Mouse (Mus musculus) forebrain, embryonic 15.5 days (tissue): ENCODE measurements around the gene Mfsd13b. TPM values are rescaled to one million over a fixed set of nuclear protein-coding genes. Genes with fewer than 3 reads are reported as not detected.

Experiments
- ATAC-seq: fragments of 200-750 bp; cut with Nextera tagmentation; replicated peaks from 2 replicates; pipeline ENCODE4 v1.8.0; 2017; ENCODE audit warnings: mild to moderate bottlenecking, moderate TSS enrichment, moderate library complexity
- H3K27ac ChIP-seq: fragments of 300-500 bp; sonication (generic); replicated peaks from 2 replicates; pipeline ENCODE4 v1.5.1; 2015; ENCODE audit warnings: mild to moderate bottlenecking, inconsistent platforms
- H3K27me3 ChIP-seq: fragments of 300-500 bp; sonication (generic); 2 replicates; pipeline ENCODE4 v1.6.1; 2015; ENCODE audit warnings: inconsistent platforms
- H3K36me3 ChIP-seq: fragments of 300-500 bp; sonication (generic); 2 replicates; pipeline ENCODE4 v1.6.1; 2015; ENCODE audit warnings: mild to moderate bottlenecking, inconsistent platforms
- H3K4me1 ChIP-seq: fragments of 300-500 bp; sonication (generic); 2 replicates; pipeline ENCODE4 v1.6.1; 2015; ENCODE audit warnings: inconsistent platforms
- H3K4me2 ChIP-seq: fragments of 300-500 bp; sonication (generic); replicated peaks from 2 replicates; pipeline ENCODE4 v1.6.1; 2015; ENCODE audit warnings: mild to moderate bottlenecking, inconsistent platforms
- H3K4me3 ChIP-seq: fragments of 300-500 bp; sonication (generic); 2 replicates; pipeline ENCODE4 v1.5.1; 2015; ENCODE audit warnings: mild to moderate bottlenecking, inconsistent platforms
- H3K9ac ChIP-seq: fragments of 300-500 bp; sonication (generic); replicated peaks from 2 replicates; pipeline ENCODE4 v1.6.1; 2015; ENCODE audit warnings: mild to moderate bottlenecking, inconsistent platforms
- H3K9me3 ChIP-seq: fragments of 300-500 bp; sonication (generic); 2 replicates; pipeline ENCODE4 v1.6.1; 2016; ENCODE audit warnings: inconsistent platforms
- WGBS: fragments of 180-500 bp; shearing (Covaris S2); methylation state at CpG from one replicate; pipeline ENCODE4 v1.1.7; 2015; ENCODE audit warnings: mixed read lengths; 5-methylcytosine and 5-hydroxymethylcytosine counted together
- polyA plus RNA-seq: library from polyadenylated mRNA; unstranded; fragments of >200 nt; fragmentation: Nextera tagmentation; extraction: Ambion mirVana; gene quantifications from 2 replicates; pipeline ENCODE4 v1.2.1, GENCODE M21; 2015

The Mfsd13b gene
- polyA plus RNA-seq, 1 experiment from 2014 or later: 0.28 TPM

GRCm38 (mm10) chr7:120999021-120999530 lies 16.8 kb downstream of the Mfsd13b start:
- no peak overlapping the region for H3K4me3 ChIP-seq
- no peak overlapping the region for H3K4me2 ChIP-seq
- H3K36me3 ChIP-seq: no peaks in the 10 kb centered on the region
- no peaks in the 10 kb centered on the region for H3K27me3 ChIP-seq
- no peak overlapping the region for H3K9ac ChIP-seq
- H3K27ac ChIP-seq: no peak overlapping the region
- no peak for ATAC-seq
- no peaks in the 10 kb centered on the region for H3K4me1 ChIP-seq
- 70% methylated on average over 2 of the region's 2 CpGs for WGBS
- H3K9me3 ChIP-seq: no peaks in the 10 kb centered on the region

- Histone ChIP-seq H3K9me3 (no peaks in the 10 kb centered on the region), H3K4me3 (no peak overlapping the region), H3K4me1 (no peaks in the 10 kb centered on the region), H3K36me3 (no peaks in the 10 kb centered on the region), H3K9ac (no peak overlapping the region), H3K27me3 (no peaks in the 10 kb centered on the region), H3K27ac (no peak overlapping the region), H3K4me2 (no peak overlapping the region)
- no peak for ATAC-seq
- WGBS: 73% methylated on average over 3 of the region's 3 CpGs
Observed at GRCm38 (mm10) chr7:121000065-121000822, 17.9 kb downstream of the Mfsd13b start.

GRCm38 (mm10) chr7:121001879-121002278 lies 19.6 kb downstream of the Mfsd13b start:
- Histone ChIP-seq H3K9me3 (no peaks in the 10 kb centered on the region), H3K4me3 (no peak overlapping the region), H3K27me3 (no peaks in the 10 kb centered on the region), H3K4me2 (no peak overlapping the region), H3K27ac (no peak overlapping the region), H3K9ac (no peak overlapping the region), H3K36me3 (no peaks in the 10 kb centered on the region), H3K4me1 (no peaks in the 10 kb centered on the region)
- no peak for ATAC-seq
- WGBS: 87% methylated on average over 3 of the region's 3 CpGs

- Histone ChIP-seq H3K4me1 (no peaks in the 10 kb centered on the region), H3K9me3 (no peaks in the 10 kb centered on the region), H3K27me3 (no peaks in the 10 kb centered on the region), H3K36me3 (no peaks in the 10 kb centered on the region), H3K4me3 (no peak overlapping the region), H3K4me2 (no peak overlapping the region), H3K27ac (no peak overlapping the region), H3K9ac (no peak overlapping the region)
- WGBS: 75% methylated on average over 5 of the region's 5 CpGs
- no peak for ATAC-seq
Observed at GRCm38 (mm10) chr7:121002407-121002928, 20.2 kb downstream of the Mfsd13b start.

- Histone ChIP-seq H3K4me1 (no peaks in the 10 kb centered on the region), H3K4me2 (no peak overlapping the region), H3K27ac (no peak overlapping the region), H3K27me3 (no peaks in the 10 kb centered on the region), H3K9ac (no peak overlapping the region), H3K4me3 (no peak overlapping the region), H3K9me3 (no peaks in the 10 kb centered on the region), H3K36me3 (no peaks in the 10 kb centered on the region)
- no peak for ATAC-seq
- WGBS: 76% methylated on average over 4 of the region's 4 CpGs
Observed at GRCm38 (mm10) chr7:121003793-121004418, 21.6 kb downstream of the Mfsd13b start.

GRCm38 (mm10) chr7:121011794-121012689 lies 29.7 kb downstream of the Mfsd13b start:
- Histone ChIP-seq H3K4me3 (no peak overlapping the region), H3K4me2 (no peak overlapping the region), H3K36me3 (no peaks in the 10 kb centered on the region), H3K9me3 (no peaks in the 10 kb centered on the region), H3K27me3 (no peaks in the 10 kb centered on the region), H3K27ac (no peak overlapping the region), H3K9ac (no peak overlapping the region), H3K4me1 (0 out of 2 replicates have a peak, but pooled peaks cover 5% of the 10 kb centered on the region)
- ATAC-seq: no peak
- WGBS: 28% methylated on average over 10 of the region's 10 CpGs

GRCm38 (mm10) chr7:121014486-121014885 lies 32.2 kb downstream of the Mfsd13b start:
- no peaks in the 10 kb centered on the region for H3K36me3 ChIP-seq
- H3K27me3 ChIP-seq: no peaks in the 10 kb centered on the region
- no peak for ATAC-seq
- H3K4me1 ChIP-seq: 0 out of 2 replicates have a peak, but pooled peaks cover 5% of the 10 kb centered on the region
- no peak overlapping the region for H3K4me2 ChIP-seq
- H3K9me3 ChIP-seq: no peaks in the 10 kb centered on the region
- WGBS: 87% methylated on average over 10 of the region's 10 CpGs
- no peak overlapping the region for H3K27ac ChIP-seq
- no peak overlapping the region for H3K9ac ChIP-seq
- H3K4me3 ChIP-seq: no peak overlapping the region

- WGBS: 88% methylated on average over 3 of the region's 3 CpGs
- no peak for ATAC-seq
Observed at GRCm38 (mm10) chr7:121018778-121019177, 36.5 kb downstream of the Mfsd13b start.

GRCm38 (mm10) chr7:121020277-121020676 lies 38.0 kb downstream of the Mfsd13b start:
- 40% methylated on average over 8 of the region's 8 CpGs for WGBS
- Histone ChIP-seq H3K36me3 (no peaks in the 10 kb centered on the region), H3K9ac (no peak overlapping the region), H3K27me3 (no peaks in the 10 kb centered on the region), H3K9me3 (no peaks in the 10 kb centered on the region), H3K4me3 (no peak overlapping the region), H3K4me2 (no peak overlapping the region), H3K4me1 (no peaks in the 10 kb centered on the region), H3K27ac (no peak overlapping the region)
- ATAC-seq: no peak

More at GRCm38 (mm10) chr7:121018778-121019177, 36.5 kb downstream of the Mfsd13b start:
- Histone ChIP-seq H3K27me3 (no peaks in the 10 kb centered on the region), H3K4me3 (no peak overlapping the region), H3K27ac (no peak overlapping the region), H3K4me1 (no peaks in the 10 kb centered on the region), H3K4me2 (no peak overlapping the region), H3K9me3 (no peaks in the 10 kb centered on the region), H3K9ac (no peak overlapping the region), H3K36me3 (no peaks in the 10 kb centered on the region)

GRCm38 (mm10) chr7:121025221-121026008 lies 43.1 kb downstream of the Mfsd13b start:
- no peak overlapping the region for H3K4me2 ChIP-seq
- H3K36me3 ChIP-seq: no peaks in the 10 kb centered on the region
- H3K9me3 ChIP-seq: no peaks in the 10 kb centered on the region
- 0 out of 2 replicates have a peak, but pooled peaks cover 8% of the 10 kb centered on the region for H3K27me3 ChIP-seq
- no peak overlapping the region for H3K4me3 ChIP-seq
- no peak overlapping the region for H3K9ac ChIP-seq
- ATAC-seq: no peak
- 82% methylated on average over 6 of the region's 6 CpGs for WGBS
- H3K27ac ChIP-seq: no peak overlapping the region
- no peaks in the 10 kb centered on the region for H3K4me1 ChIP-seq

- no peaks in the 10 kb centered on the region for H3K4me1 ChIP-seq
- no peak overlapping the region for H3K4me3 ChIP-seq
- H3K27me3 ChIP-seq: 0 out of 2 replicates have a peak, but pooled peaks cover 8% of the 10 kb centered on the region
- H3K4me2 ChIP-seq: no peak overlapping the region
- no peak for ATAC-seq
- no peak overlapping the region for H3K27ac ChIP-seq
- H3K9me3 ChIP-seq: no peaks in the 10 kb centered on the region
- H3K9ac ChIP-seq: no peak overlapping the region
- no peaks in the 10 kb centered on the region for H3K36me3 ChIP-seq
- WGBS: 67% methylated on average over 3 of the region's 3 CpGs
Observed at GRCm38 (mm10) chr7:121026300-121026699, 44.0 kb downstream of the Mfsd13b start.
